Mouse (Mus musculus) forebrain, embryonic 14.5 days (tissue): ENCODE data around the gene Zfp160. TPM values are rescaled to one million over a fixed set of nuclear protein-coding genes. Genes with fewer than 3 reads are reported as not detected.
"Not testable (repeated sequence)": the region's sequence is repeated elsewhere in the genome, so short reads cannot be mapped to it uniquely, and the experiment has no call there.

ENCODE experiments used
- ATAC-seq: fragments of 200-750 bp; cut with Nextera tagmentation; 2 replicates; pipeline ENCODE4 v1.8.0; 2017; ENCODE audit warnings: mild to moderate bottlenecking, moderate library complexity
- DNase-seq: peaks from one replicate; pipeline ENCODE4 v3.0.0-alpha.2; 2015; ENCODE audit warnings: low spot score
- H3K27ac ChIP-seq: fragments of 300-500 bp; sonication (generic); 2 replicates; pipeline ENCODE4 v1.5.1; 2014; ENCODE audit warnings: low read depth, mild to moderate bottlenecking, control low read depth, low read length, moderate library complexity
- H3K27me3 ChIP-seq: fragments of 300-500 bp; sonication (generic); replicated peaks from 2 replicates; pipeline ENCODE4 v1.6.1; 2014; ENCODE audit warnings: low read length, control low read depth, mixed read lengths; ENCODE audit not compliant: control insufficient read depth, insufficient read depth
- H3K36me3 ChIP-seq: fragments of 300-500 bp; sonication (generic); 2 replicates; pipeline ENCODE4 v1.6.1; 2014; ENCODE audit warnings: low read length, control low read depth; ENCODE audit not compliant: control insufficient read depth, insufficient read depth
- H3K4me1 ChIP-seq: fragments of 300-500 bp; sonication (generic); 2 replicates; pipeline ENCODE4 v1.6.1; 2014; ENCODE audit warnings: antibody characterized with exemption, low read length, control low read depth; ENCODE audit not compliant: control insufficient read depth, insufficient read depth
- H3K4me2 ChIP-seq: fragments of 300-500 bp; sonication (generic); 2 replicates; pipeline ENCODE4 v1.6.1; 2014; ENCODE audit warnings: mild to moderate bottlenecking, control low read depth, low read length
- H3K4me3 ChIP-seq: fragments of 300-500 bp; sonication (generic); 2 replicates; pipeline ENCODE4 v1.5.1; 2014; ENCODE audit warnings: low read depth, low read length, control low read depth
- H3K9ac ChIP-seq: fragments of 300-500 bp; sonication (generic); 2 replicates; pipeline ENCODE4 v1.6.1; 2014; ENCODE audit warnings: mild to moderate bottlenecking, low read length, control low read depth, moderate library complexity
- H3K9me3 ChIP-seq: fragments of 300-500 bp; sonication (generic); replicated peaks from 2 replicates; pipeline ENCODE4 v1.6.1; 2016; ENCODE audit warnings: low read length, control low read depth, mixed read lengths; ENCODE audit not compliant: control insufficient read depth
- WGBS: fragments of 180-500 bp; shearing (Covaris S2); extraction: QIAGEN DNeasy Blood & Tissue Kit; methylation state at CpG from one replicate; pipeline ENCODE4 v1.1.7; 2014; 5-methylcytosine and 5-hydroxymethylcytosine counted together
- polyA plus RNA-seq: library from polyadenylated mRNA; unstranded; fragments of >200 nt; fragmentation: Nextera tagmentation; extraction: Ambion mirVana; gene quantifications from 2 replicates; pipeline ENCODE4 v1.2.1, GENCODE M21; 2014

Gene Zfp160
- polyA plus RNA-seq, 1 experiment from 2014 or later: 17.6 TPM

- Histone ChIP-seq H3K4me1 (no peaks in the 10 kb centered on the region), H3K27me3 (no peaks in the 10 kb centered on the region), H3K4me3 (no peak overlapping the region), H3K27ac (no peak overlapping the region), H3K9ac (no peak overlapping the region), H3K9me3 (no peaks in the 10 kb centered on the region), H3K4me2 (no peak overlapping the region), H3K36me3 (no peaks in the 10 kb centered on the region)
- WGBS: 83% methylated on average over 1 of the region's 1 CpGs
- DNase-seq (no peak), ATAC-seq (no peak)
Observed at GRCm38 (mm10) chr17:21050901-21051300, 42.2 kb downstream of the Zfp160 start.

- not testable (repeated sequence) for H3K36me3 ChIP-seq, H3K4me2 ChIP-seq, H3K27me3 ChIP-seq, H3K4me3 ChIP-seq, H3K27ac ChIP-seq, ATAC-seq, H3K9ac ChIP-seq, DNase-seq, H3K4me1 ChIP-seq, H3K9me3 ChIP-seq
- WGBS: no CpG with 5 or more reads among the region's 3 CpGs
Observed at GRCm38 (mm10) chr17:21051341-21051740, 42.6 kb downstream of the Zfp160 start.

GRCm38 (mm10) chr17:21051919-21052318 is 43.2 kb downstream of the Zfp160 start:
- H3K4me2 ChIP-seq, H3K27ac ChIP-seq, H3K9ac ChIP-seq, ATAC-seq, DNase-seq, H3K27me3 ChIP-seq, H3K4me1 ChIP-seq, H3K4me3 ChIP-seq, H3K36me3 ChIP-seq, H3K9me3 ChIP-seq: not testable (repeated sequence)
- WGBS: 81% methylated on average over 3 of the region's 3 CpGs

DNA sequence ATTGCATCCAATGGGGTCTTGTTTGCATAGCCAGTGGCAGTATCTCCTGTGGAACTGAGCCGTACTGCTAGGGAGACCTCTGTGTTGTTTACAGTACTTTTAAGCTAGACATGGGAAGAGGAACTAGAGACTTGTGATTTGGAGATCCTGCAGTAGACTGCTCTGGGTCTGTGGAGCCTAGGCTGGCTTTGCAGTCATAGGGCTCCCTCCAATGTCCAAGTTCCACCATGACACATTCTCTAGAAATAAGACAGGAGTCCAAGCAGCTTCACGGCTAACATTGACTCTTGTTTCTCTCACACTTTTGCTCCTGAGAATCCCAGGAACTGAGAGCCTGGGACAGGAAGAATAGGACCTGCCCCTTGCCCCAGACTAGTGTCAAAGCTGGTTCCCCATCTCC is 44.6 kb downstream of the Zfp160 start:
- Histone ChIP-seq H3K27me3 (no peaks in the 10 kb centered on the region), H3K4me3 (no peak overlapping the region), H3K9ac (no peak overlapping the region), H3K4me1 (no peaks in the 10 kb centered on the region), H3K36me3 (no peaks in the 10 kb centered on the region), H3K4me2 (no peak overlapping the region), H3K27ac (no peak overlapping the region), H3K9me3 (no peaks in the 10 kb centered on the region)
- WGBS: 93% methylated on average over 2 of the region's 2 CpGs
- DNase-seq (no peak), ATAC-seq (no peak)

GRCm38 (mm10) chr17:21055111-21055510 is 46.4 kb downstream of the Zfp160 start:
- H3K36me3 ChIP-seq, DNase-seq, H3K4me1 ChIP-seq, H3K27me3 ChIP-seq, H3K9ac ChIP-seq, ATAC-seq, H3K4me2 ChIP-seq, H3K27ac ChIP-seq, H3K9me3 ChIP-seq, H3K4me3 ChIP-seq: not testable (repeated sequence)
- 96% methylated on average over 1 of the region's 1 CpGs for WGBS

- Histone ChIP-seq H3K4me3 (no peak overlapping the region), H3K9me3 (no peaks in the 10 kb centered on the region), H3K4me1 (no peaks in the 10 kb centered on the region), H3K27me3 (no peaks in the 10 kb centered on the region), H3K4me2 (no peak overlapping the region), H3K36me3 (no peaks in the 10 kb centered on the region), H3K27ac (no peak overlapping the region), H3K9ac (no peak overlapping the region)
- no peak for DNase-seq
- 39% methylated on average over 1 of the region's 1 CpGs for WGBS
- no peak for ATAC-seq
Observed at GRCm38 (mm10) chr17:21065501-21065900, 56.8 kb downstream of the Zfp160 start.

DNA sequence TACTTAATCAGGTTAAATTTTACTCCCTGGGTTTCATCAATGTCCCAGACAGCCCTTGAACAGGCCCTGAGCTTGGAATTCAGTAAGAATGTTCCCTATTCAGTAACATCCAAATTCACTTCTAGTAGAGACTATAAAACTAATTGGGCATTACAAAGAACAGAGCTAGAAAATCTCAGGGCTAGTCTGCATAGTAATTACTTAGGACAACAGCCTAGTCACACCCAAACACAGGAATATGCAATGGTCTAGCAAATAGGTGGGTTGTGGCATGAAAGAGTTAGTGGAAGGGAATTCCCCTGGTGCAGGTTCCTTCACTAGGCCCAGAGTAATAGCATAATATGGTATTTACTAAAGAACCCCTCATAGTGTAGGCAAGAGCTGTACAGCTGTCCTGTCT is 58.3 kb downstream of the Zfp160 start:
- no peak for DNase-seq
- no peak overlapping the region for H3K4me3 ChIP-seq
- no peaks in the 10 kb centered on the region for H3K9me3 ChIP-seq
- H3K4me1 ChIP-seq: no peaks in the 10 kb centered on the region
- ATAC-seq: no peak
- H3K27me3 ChIP-seq: no peaks in the 10 kb centered on the region
- H3K4me2 ChIP-seq: no peak overlapping the region
- no peak overlapping the region for H3K9ac ChIP-seq
- H3K36me3 ChIP-seq: no peaks in the 10 kb centered on the region
- no peak overlapping the region for H3K27ac ChIP-seq

- not testable (repeated sequence) for H3K9me3 ChIP-seq, H3K4me2 ChIP-seq, H3K4me1 ChIP-seq, H3K27ac ChIP-seq, H3K27me3 ChIP-seq, H3K9ac ChIP-seq, ATAC-seq, H3K4me3 ChIP-seq, H3K36me3 ChIP-seq, DNase-seq
- no CpG with 5 or more reads among the region's 3 CpGs for WGBS
Observed at GRCm38 (mm10) chr17:21069443-21069842, 60.7 kb downstream of the Zfp160 start.

DNA sequence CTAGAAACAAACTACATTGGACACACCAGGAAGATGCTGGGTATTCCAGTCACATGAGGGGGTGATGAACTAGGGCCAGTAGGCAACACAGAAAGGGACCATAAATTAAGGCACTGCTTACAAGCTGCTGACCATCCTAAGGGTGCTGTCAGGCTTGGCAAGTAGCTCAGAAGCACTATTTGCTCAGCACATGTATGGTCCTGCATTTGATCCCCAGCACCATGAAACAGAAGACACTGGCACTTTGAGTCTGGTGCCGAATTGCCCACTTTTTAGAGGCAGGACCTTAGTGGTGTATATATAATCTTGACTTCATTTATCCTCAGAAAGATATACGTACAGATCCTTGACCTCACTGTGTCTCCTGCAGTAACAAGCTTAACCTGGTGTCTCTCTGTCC is 62.3 kb downstream of the Zfp160 start:
- ATAC-seq, H3K4me1 ChIP-seq, H3K4me2 ChIP-seq, H3K9me3 ChIP-seq, H3K27me3 ChIP-seq, H3K9ac ChIP-seq, DNase-seq, H3K4me3 ChIP-seq, H3K36me3 ChIP-seq, H3K27ac ChIP-seq: not testable (repeated sequence)
- WGBS: 82% methylated on average over 2 of the region's 2 CpGs
